Mouse (Mus musculus) lung, embryonic 14.5 days (tissue): ENCODE data around the gene Dnaic2. TPM values are rescaled to one million over a fixed set of nuclear protein-coding genes. Genes with fewer than 3 reads are reported as not detected.

Source experiments
- ATAC-seq: fragments of 200-750 bp; cut with Nextera tagmentation; 2 replicates; pipeline ENCODE4 v1.8.0; 2017; ENCODE audit warnings: mild to moderate bottlenecking, moderate TSS enrichment, moderate library complexity; ENCODE audit not compliant: insufficient read depth
- DNase-seq: peaks from one replicate; pipeline ENCODE4 v3.0.0-alpha.2; 2015
- H3K27ac ChIP-seq: fragments of 300-500 bp; sonication (generic); 2 replicates; pipeline ENCODE4 v1.5.1; 2014; ENCODE audit warnings: low read depth, mild to moderate bottlenecking, moderate library complexity
- H3K27me3 ChIP-seq: fragments of 300-500 bp; sonication (generic); 2 replicates; pipeline ENCODE4 v1.6.1; 2014; ENCODE audit warnings: low read length, control low read depth; ENCODE audit not compliant: insufficient read depth
- H3K36me3 ChIP-seq: fragments of 300-500 bp; sonication (generic); 2 replicates; pipeline ENCODE4 v1.6.1; 2014; ENCODE audit warnings: control low read depth; ENCODE audit not compliant: insufficient read depth
- H3K4me1 ChIP-seq: fragments of 300-500 bp; sonication (generic); 2 replicates; pipeline ENCODE4 v1.6.1; 2014; ENCODE audit warnings: antibody characterized with exemption, control low read depth; ENCODE audit not compliant: insufficient read depth
- H3K4me2 ChIP-seq: fragments of 300-500 bp; sonication (generic); 2 replicates; pipeline ENCODE4 v1.6.1; 2014; ENCODE audit warnings: mild to moderate bottlenecking
- H3K4me3 ChIP-seq: fragments of 300-500 bp; sonication (generic); 2 replicates; pipeline ENCODE4 v1.5.1; 2014; ENCODE audit warnings: low read depth, low read length
- H3K9ac ChIP-seq: fragments of 300-500 bp; sonication (generic); 2 replicates; pipeline ENCODE4 v1.6.1; 2014
- H3K9me3 ChIP-seq: fragments of 300-500 bp; sonication (generic); 2 replicates; pipeline ENCODE4 v1.6.1; 2016; ENCODE audit warnings: low read depth, low read length, control low read depth
- CTCF ChIP-seq: IDR thresholded peaks from 2 replicates; pipeline ENCODE4 v1.5.1; 2016; ENCODE audit warnings: antibody characterized with exemption, low read depth
- WGBS: fragments of 180-500 bp; shearing (Covaris S2); extraction: QIAGEN DNeasy Blood & Tissue Kit; methylation state at CpG from one replicate; pipeline ENCODE4 v1.1.7; 2014; 5-methylcytosine and 5-hydroxymethylcytosine counted together
- polyA plus RNA-seq: library from polyadenylated mRNA; unstranded; fragments of >200 nt; fragmentation: Nextera tagmentation; extraction: Ambion mirVana; gene quantifications from 2 replicates; pipeline ENCODE4 v1.2.1, GENCODE M21; 2014

Dnaic2 gene
- polyA plus RNA-seq, 1 experiment from 2014 or later: 0.16 TPM

GRCm38 (mm10) chr11:114745134-114745533, 17.9 kb downstream of the Dnaic2 start:
- no peak overlapping the region for H3K4me3 ChIP-seq
- peak; percentile 99 for TF ChIP-seq CTCF
- H3K4me2 ChIP-seq: peak overlapping the region; percentile 27; the same call in 1 of the 2 replicates
- H3K9me3 ChIP-seq: no peaks in the 10 kb centered on the region
- 0% methylated on average over 12 of the region's 12 CpGs for WGBS
- ATAC-seq (peak; percentile 51; the same call in 1 of the 2 replicates), DNase-seq (peak; percentile 96)
- H3K4me1 ChIP-seq: no peaks in the 10 kb centered on the region
- H3K27me3 ChIP-seq: no peaks in the 10 kb centered on the region
- no peak overlapping the region for H3K27ac ChIP-seq
- no peaks in the 10 kb centered on the region for H3K36me3 ChIP-seq
- no peak overlapping the region for H3K9ac ChIP-seq

GRCm38 (mm10) chr11:114747564-114748138, 20.4 kb downstream of the Dnaic2 start:
- Histone ChIP-seq H3K4me3 (no peak overlapping the region), H3K9ac (no peak overlapping the region), H3K4me2 (no peak overlapping the region), H3K36me3 (no peaks in the 10 kb centered on the region), H3K9me3 (no peaks in the 10 kb centered on the region), H3K27me3 (no peaks in the 10 kb centered on the region), H3K27ac (no peak overlapping the region), H3K4me1 (no peaks in the 10 kb centered on the region)
- 64% methylated on average over 12 of the region's 12 CpGs for WGBS
- peak; percentile 13 for DNase-seq
- no peak for TF ChIP-seq CTCF
- ATAC-seq: no peak

- DNase-seq: peak; percentile 83
- Histone ChIP-seq H3K4me3 (peak within 1 kb of the TSS; percentile 44), H3K4me2 (peak within 1 kb of the TSS; percentile 89), H3K4me1 (peaks cover 7% of the 10 kb centered on the region), H3K9me3 (no peaks in the 10 kb centered on the region), H3K36me3 (no peaks in the 10 kb centered on the region), H3K9ac (peak within 1 kb of the TSS; percentile 53), H3K27me3 (peaks cover 4% of the 10 kb centered on the region; the same call in 1 of the 2 replicates), H3K27ac (no peak within 1 kb of the TSS)
- peak; percentile 78 for ATAC-seq
- no peak for TF ChIP-seq CTCF
- 3% methylated on average over 51 of the region's 51 CpGs for WGBS
Observed at GRCm38 (mm10) chr11:114764820-114765818, 37.9 kb downstream of the Dnaic2 start, which contains the start of gene Kif19a. Gene Kif19a, plus strand, starts transcription at chr11:114765388.

GRCm38 (mm10) chr11:114769911-114770310, 42.7 kb downstream of the Dnaic2 start:
- Histone ChIP-seq H3K4me2 (no peak overlapping the region), H3K9me3 (no peaks in the 10 kb centered on the region), H3K4me1 (peaks cover 5% of the 10 kb centered on the region), H3K27me3 (peaks cover 4% of the 10 kb centered on the region; the same call in 1 of the 2 replicates), H3K4me3 (no peak overlapping the region), H3K9ac (no peak overlapping the region), H3K36me3 (no peaks in the 10 kb centered on the region), H3K27ac (no peak overlapping the region)
- TF ChIP-seq CTCF: no peak
- ATAC-seq: peak; percentile 33; the same call in 1 of the 2 replicates
- peak; percentile 22 for DNase-seq
- 41% methylated on average over 6 of the region's 6 CpGs for WGBS

- H3K4me2 ChIP-seq: no peak overlapping the region
- H3K27ac ChIP-seq: no peak overlapping the region
- no peaks in the 10 kb centered on the region for H3K4me1 ChIP-seq
- no peak for ATAC-seq
- WGBS: 57% methylated on average over 2 of the region's 2 CpGs
- TF ChIP-seq CTCF: no peak
- no peaks in the 10 kb centered on the region for H3K27me3 ChIP-seq
- no peak for DNase-seq
- H3K36me3 ChIP-seq: no peaks in the 10 kb centered on the region
- H3K9me3 ChIP-seq: no peaks in the 10 kb centered on the region
- no peak overlapping the region for H3K4me3 ChIP-seq
- no peak overlapping the region for H3K9ac ChIP-seq
Observed at GRCm38 (mm10) chr11:114771896-114772295, 44.7 kb downstream of the Dnaic2 start.

- Histone ChIP-seq H3K4me3 (no peak overlapping the region), H3K36me3 (no peaks in the 10 kb centered on the region), H3K9ac (no peak overlapping the region), H3K27ac (no peak overlapping the region), H3K4me1 (no peaks in the 10 kb centered on the region), H3K27me3 (peaks cover 16% of the 10 kb centered on the region), H3K9me3 (no peaks in the 10 kb centered on the region), H3K4me2 (no peak overlapping the region)
- DNase-seq: peak; percentile 53
- TF ChIP-seq CTCF: no peak
- 0 out of 2 replicates have a peak, but pooled peaks have one; percentile 35 for ATAC-seq
- WGBS: 15% methylated on average over 9 of the region's 9 CpGs
Observed at GRCm38 (mm10) chr11:114780076-114780475, 52.9 kb downstream of the Dnaic2 start.

- ATAC-seq: no peak
- WGBS: 47% methylated on average over 10 of the region's 10 CpGs
Observed at GRCm38 (mm10) chr11:114785892-114786291, 58.7 kb downstream of the Dnaic2 start.

More at GRCm38 (mm10) chr11:114785892-114786291, 58.7 kb downstream of the Dnaic2 start:
- no peak overlapping the region for H3K9ac ChIP-seq
- H3K27ac ChIP-seq: no peak overlapping the region
- peak overlapping the region; percentile 16 for H3K4me3 ChIP-seq
- no peak for DNase-seq
- TF ChIP-seq CTCF: no peak
- peak overlapping the region; percentile 56 for H3K4me2 ChIP-seq
- H3K27me3 ChIP-seq: peaks cover 67% of the 10 kb centered on the region
- H3K4me1 ChIP-seq: no peaks in the 10 kb centered on the region
- no peaks in the 10 kb centered on the region for H3K9me3 ChIP-seq
- no peaks in the 10 kb centered on the region for H3K36me3 ChIP-seq
